Mouse (Mus musculus) forebrain, embryonic 10.5 days (tissue): Measurements from ENCODE around the gene Usp22. TPM values are rescaled to one million over a fixed set of nuclear protein-coding genes. Genes with fewer than 3 reads are reported as not detected.
"Not testable (repeated sequence)": the region's sequence is repeated elsewhere in the genome, so short reads cannot be mapped to it uniquely, and the experiment has no call there.

Experiments
- DNase-seq: peaks from one replicate; pipeline ENCODE4 v3.0.0-alpha.2; 2017; ENCODE audit warnings: low spot score; ENCODE audit errors: extremely low spot score
- H3K27ac ChIP-seq: fragments of 300-500 bp; sonication (generic); 2 replicates; pipeline ENCODE4 v1.5.1; 2016; ENCODE audit warnings: mild to moderate bottlenecking
- H3K27me3 ChIP-seq: fragments of 300-500 bp; sonication (generic); 2 replicates; pipeline ENCODE4 v1.6.1; 2016; ENCODE audit warnings: mild to moderate bottlenecking; ENCODE audit not compliant: poor library complexity, severe bottlenecking
- H3K36me3 ChIP-seq: fragments of 300-500 bp; sonication (generic); replicated peaks from 2 replicates; pipeline ENCODE4 v1.6.1; 2016; ENCODE audit warnings: mild to moderate bottlenecking, moderate library complexity
- H3K4me1 ChIP-seq: fragments of 300-500 bp; sonication (generic); 2 replicates; pipeline ENCODE4 v1.6.1; 2016
- H3K4me3 ChIP-seq: fragments of 300-500 bp; sonication (generic); 2 replicates; pipeline ENCODE4 v1.5.1; 2016; ENCODE audit warnings: mild to moderate bottlenecking, moderate library complexity
- H3K9me3 ChIP-seq: fragments of 300-500 bp; sonication (generic); 2 replicates; pipeline ENCODE4 v1.6.1; 2016; ENCODE audit warnings: mild to moderate bottlenecking, moderate library complexity
- WGBS: fragments of 180-500 bp; shearing (Covaris S2); methylation state at CpG from one replicate; pipeline ENCODE4 v1.1.7; 2016; 5-methylcytosine and 5-hydroxymethylcytosine counted together
- polyA plus RNA-seq: library from polyadenylated mRNA; unstranded; fragments of >200 nt; fragmentation: Nextera tagmentation; extraction: Ambion mirVana; gene quantifications from 2 replicates; pipeline ENCODE4 v1.2.1, GENCODE M21; 2016

The Usp22 gene
- polyA plus RNA-seq, 1 experiment from 2014 or later, result 177 TPM

GRCm38 (mm10) chr11:61175778-61176177 is 923 bp upstream of the Usp22 start:
- Histone ChIP-seq H3K9me3 (no peaks in the 10 kb centered on the region), H3K27ac (peak overlapping the region; percentile 97)

GRCm38 (mm10) chr11:61174291-61174820 is 499 bp downstream of the Usp22 start:
- H3K27me3 ChIP-seq, result no peaks in the 10 kb centered on the region
- no peaks in the 10 kb centered on the region for H3K9me3 ChIP-seq
- peak; percentile 78 for DNase-seq
- H3K4me3 ChIP-seq, result peak overlapping the region; percentile 82
- WGBS, result under 1% methylated on average over 28 of the region's 28 CpGs
- peaks cover 18% of the 10 kb centered on the region for H3K36me3 ChIP-seq
- H3K27ac ChIP-seq, result peak overlapping the region; percentile 97
- peaks cover 30% of the 10 kb centered on the region for H3K4me1 ChIP-seq

More at GRCm38 (mm10) chr11:61175778-61176177, 923 bp upstream of the Usp22 start:
- H3K4me1 ChIP-seq, result peaks cover 30% of the 10 kb centered on the region
- 76% methylated on average over 5 of the region's 5 CpGs for WGBS
- H3K36me3 ChIP-seq, result peaks cover 14% of the 10 kb centered on the region
- no peaks in the 10 kb centered on the region for H3K27me3 ChIP-seq
- H3K4me3 ChIP-seq, result peak overlapping the region; percentile 82
- no peak for DNase-seq

- peak overlapping the region; percentile 97; the same call in 1 of the 2 replicates for H3K27ac ChIP-seq
- not testable (repeated sequence) for H3K9me3 ChIP-seq, DNase-seq, H3K27me3 ChIP-seq
- peaks cover 19% of the 10 kb centered on the region for H3K36me3 ChIP-seq
- WGBS, result 39% methylated on average over 15 of the region's 15 CpGs
- H3K4me3 ChIP-seq, result peak overlapping the region; percentile 82
- peaks cover 30% of the 10 kb centered on the region for H3K4me1 ChIP-seq
Observed at GRCm38 (mm10) chr11:61173477-61173876, 1.4 kb downstream of the Usp22 start.

GRCm38 (mm10) chr11:61170184-61170583 is 4.7 kb downstream of the Usp22 start:
- H3K9me3 ChIP-seq, result no peaks in the 10 kb centered on the region
- 94% methylated on average over 5 of the region's 5 CpGs for WGBS
- H3K36me3 ChIP-seq, result peaks cover 52% of the 10 kb centered on the region
- no peak for DNase-seq
- no peaks in the 10 kb centered on the region for H3K27me3 ChIP-seq
- no peak overlapping the region for H3K27ac ChIP-seq
- no peak overlapping the region for H3K4me3 ChIP-seq
- peaks cover 24% of the 10 kb centered on the region for H3K4me1 ChIP-seq

- DNase-seq, result no peak
- 94% methylated on average over 10 of the region's 10 CpGs for WGBS
- H3K27ac ChIP-seq, result no peak overlapping the region
- H3K4me3 ChIP-seq, result no peak overlapping the region
- H3K36me3 ChIP-seq, result peaks cover 87% of the 10 kb centered on the region
- H3K27me3 ChIP-seq, result no peaks in the 10 kb centered on the region
- no peaks in the 10 kb centered on the region for H3K4me1 ChIP-seq
- no peaks in the 10 kb centered on the region for H3K9me3 ChIP-seq
Observed at GRCm38 (mm10) chr11:61164881-61165280, 10.0 kb downstream of the Usp22 start.

- no peaks in the 10 kb centered on the region for H3K9me3 ChIP-seq
- no peak overlapping the region for H3K27ac ChIP-seq
- H3K27me3 ChIP-seq, result no peaks in the 10 kb centered on the region
- H3K36me3 ChIP-seq, result peaks cover 92% of the 10 kb centered on the region
- H3K4me1 ChIP-seq, result no peaks in the 10 kb centered on the region
- no peak overlapping the region for H3K4me3 ChIP-seq
- no peak for DNase-seq
- 92% methylated on average over 6 of the region's 6 CpGs for WGBS
Observed at GRCm38 (mm10) chr11:61164366-61164765, 10.5 kb downstream of the Usp22 start.

GRCm38 (mm10) chr11:61163341-61163740 is 11.5 kb downstream of the Usp22 start:
- 94% methylated on average over 3 of the region's 3 CpGs for WGBS
- Histone ChIP-seq H3K27me3 (no peaks in the 10 kb centered on the region), H3K4me1 (no peaks in the 10 kb centered on the region), H3K36me3 (peaks cover 100% of the 10 kb centered on the region), H3K9me3 (no peaks in the 10 kb centered on the region), H3K4me3 (no peak overlapping the region), H3K27ac (no peak overlapping the region)
- DNase-seq, result no peak

GRCm38 (mm10) chr11:61162776-61163175 is 12.1 kb downstream of the Usp22 start:
- Histone ChIP-seq H3K27me3 (no peaks in the 10 kb centered on the region), H3K4me3 (no peak overlapping the region), H3K27ac (no peak overlapping the region), H3K4me1 (no peaks in the 10 kb centered on the region), H3K9me3 (no peaks in the 10 kb centered on the region), H3K36me3 (peaks cover 100% of the 10 kb centered on the region)
- no peak for DNase-seq
- 97% methylated on average over 14 of the region's 14 CpGs for WGBS

- H3K4me1 ChIP-seq, result no peaks in the 10 kb centered on the region
- WGBS, result 93% methylated on average over 13 of the region's 13 CpGs
- DNase-seq, result no peak
- H3K27me3 ChIP-seq, result no peaks in the 10 kb centered on the region
- no peaks in the 10 kb centered on the region for H3K9me3 ChIP-seq
- no peak overlapping the region for H3K4me3 ChIP-seq
- no peak overlapping the region for H3K27ac ChIP-seq
- H3K36me3 ChIP-seq, result peaks cover 100% of the 10 kb centered on the region
Observed at GRCm38 (mm10) chr11:61161121-61161520, 13.7 kb downstream of the Usp22 start.

- Histone ChIP-seq H3K4me1 (no peaks in the 10 kb centered on the region), H3K4me3 (no peak overlapping the region), H3K27me3 (no peaks in the 10 kb centered on the region), H3K27ac (no peak overlapping the region), H3K9me3 (no peaks in the 10 kb centered on the region), H3K36me3 (peaks cover 100% of the 10 kb centered on the region)
- DNase-seq, result no peak
- 88% methylated on average over 11 of the region's 11 CpGs for WGBS
Observed at GRCm38 (mm10) chr11:61159796-61160732, 14.8 kb downstream of the Usp22 start.

- no peaks in the 10 kb centered on the region for H3K9me3 ChIP-seq
- 86% methylated on average over 3 of the region's 3 CpGs for WGBS
- no peak overlapping the region for H3K4me3 ChIP-seq
- DNase-seq, result no peak
- H3K27me3 ChIP-seq, result no peaks in the 10 kb centered on the region
- peaks cover 100% of the 10 kb centered on the region for H3K36me3 ChIP-seq
- no peak overlapping the region for H3K27ac ChIP-seq
- no peaks in the 10 kb centered on the region for H3K4me1 ChIP-seq
Observed at GRCm38 (mm10) chr11:61158141-61158540, 16.7 kb downstream of the Usp22 start.

GRCm38 (mm10) chr11:61155727-61156126 is 19.1 kb downstream of the Usp22 start:
- Histone ChIP-seq H3K36me3 (peaks cover 99% of the 10 kb centered on the region), H3K27ac (no peak overlapping the region)

More at GRCm38 (mm10) chr11:61155727-61156126, 19.1 kb downstream of the Usp22 start:
- 97% methylated on average over 2 of the region's 2 CpGs for WGBS
- Histone ChIP-seq H3K4me1 (no peaks in the 10 kb centered on the region), H3K9me3 (no peaks in the 10 kb centered on the region), H3K4me3 (no peak overlapping the region), H3K27me3 (no peaks in the 10 kb centered on the region)
- no peak for DNase-seq
